Mouse (Mus musculus): Measurements from ENCODE around the gene Slc4a4.

Slc4a4 gene

DNA sequence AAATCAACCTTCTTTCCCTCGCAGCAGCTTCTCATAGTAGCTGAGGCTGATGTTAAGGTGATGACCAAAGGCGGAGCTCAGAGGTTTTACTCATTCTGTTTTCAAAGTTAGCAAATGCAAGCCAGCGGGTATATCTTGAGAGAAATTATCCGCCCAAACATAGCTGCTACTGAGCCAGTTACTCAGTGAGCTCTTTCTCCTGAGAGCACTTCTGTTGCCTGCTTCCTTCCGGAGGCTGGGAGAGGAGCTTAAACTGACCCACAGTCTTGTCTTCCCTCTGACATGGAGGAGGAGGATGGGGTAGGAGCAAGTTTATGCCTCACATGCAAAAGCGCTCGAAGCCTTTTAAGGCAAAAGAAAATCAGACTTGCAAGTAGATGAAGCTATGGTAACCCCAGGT is 201.3 kb downstream of the Slc4a4 start:
- 48% methylated on average over 7 of the region's 7 CpGs for WGBS

DNA sequence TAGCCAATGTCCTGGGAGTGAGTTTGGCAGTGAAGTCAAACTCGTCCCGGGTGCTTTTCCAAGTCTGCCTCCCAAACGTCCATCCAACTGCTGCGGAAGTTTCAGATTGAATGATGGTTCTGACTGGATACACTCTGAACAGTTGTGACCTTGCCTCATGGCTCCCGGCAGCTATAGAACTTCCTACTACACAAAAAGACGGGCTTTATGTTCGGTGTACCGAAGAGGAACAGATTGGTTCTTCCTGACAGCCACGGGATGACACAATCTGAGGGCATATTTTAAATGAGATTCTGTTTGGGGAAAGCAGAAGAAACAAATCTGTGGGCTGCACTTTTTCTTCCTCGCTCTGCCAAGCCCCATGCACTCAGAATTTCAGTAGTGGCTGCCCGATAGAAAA is 201.8 kb downstream of the Slc4a4 start:
- 22% methylated on average over 11 of the region's 11 CpGs for WGBS

DNA sequence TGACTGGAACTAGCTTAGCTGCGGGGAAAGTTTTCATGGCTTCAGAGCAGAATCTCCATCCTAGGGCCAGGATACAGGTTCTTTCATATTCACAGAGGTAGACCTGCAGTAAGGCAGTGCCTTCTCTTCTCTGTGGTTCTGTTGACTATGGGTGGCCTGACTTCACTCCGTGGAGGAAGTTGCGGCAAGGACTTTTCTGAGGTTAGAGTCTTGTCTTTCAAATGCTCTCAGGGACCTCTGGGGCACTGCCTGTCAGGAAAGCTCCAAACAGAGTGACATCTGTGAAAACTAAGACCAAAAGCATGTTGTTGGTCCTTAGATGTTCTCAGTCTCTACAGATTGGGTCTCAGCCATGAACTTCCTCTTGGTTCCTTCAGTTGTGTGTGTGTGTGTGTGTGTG is 203.5 kb downstream of the Slc4a4 start:
- WGBS: 85% methylated on average over 3 of the region's 3 CpGs

DNA sequence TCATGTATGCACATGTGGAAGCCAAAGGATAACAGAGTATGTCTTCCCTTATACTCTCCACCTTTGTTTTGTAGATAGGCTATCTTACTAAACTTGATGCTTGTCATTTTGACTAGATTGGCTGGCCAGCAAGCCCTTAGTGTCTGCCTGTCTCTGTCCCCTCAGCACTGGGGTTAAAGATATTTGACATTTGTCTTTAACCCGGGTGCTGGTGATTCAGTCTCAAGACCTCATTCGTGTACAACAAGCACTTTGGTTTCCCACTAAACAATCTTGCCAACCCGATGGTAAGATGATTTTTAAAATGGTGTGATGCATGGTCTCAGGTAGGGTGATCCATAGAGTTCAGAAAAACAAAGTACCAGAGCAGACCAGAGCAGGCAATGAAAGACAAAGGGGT is 210.7 kb downstream of the Slc4a4 start:
- 90% methylated on average over 3 of the region's 3 CpGs for WGBS

DNA sequence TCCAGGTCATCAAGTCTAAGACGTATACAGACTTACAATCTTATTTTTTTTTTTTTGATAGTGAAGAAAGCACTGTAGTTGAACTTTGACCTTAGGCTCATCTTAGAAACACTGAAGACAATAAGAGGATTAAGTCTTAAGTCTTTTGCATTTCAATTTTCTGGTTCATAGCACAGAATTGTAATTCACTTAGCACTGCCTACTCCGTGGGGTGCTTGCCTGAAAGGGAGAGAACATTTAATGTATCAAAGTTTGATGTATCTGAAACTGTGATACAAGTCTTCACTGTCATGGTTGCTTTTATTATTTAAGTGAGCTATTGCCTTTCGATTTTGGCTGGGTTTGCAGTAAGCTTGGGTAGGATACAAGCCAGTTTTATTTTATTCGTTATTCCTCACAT is 211.5 kb downstream of the Slc4a4 start:
- 72% methylated on average over 4 of the region's 4 CpGs for WGBS

DNA sequence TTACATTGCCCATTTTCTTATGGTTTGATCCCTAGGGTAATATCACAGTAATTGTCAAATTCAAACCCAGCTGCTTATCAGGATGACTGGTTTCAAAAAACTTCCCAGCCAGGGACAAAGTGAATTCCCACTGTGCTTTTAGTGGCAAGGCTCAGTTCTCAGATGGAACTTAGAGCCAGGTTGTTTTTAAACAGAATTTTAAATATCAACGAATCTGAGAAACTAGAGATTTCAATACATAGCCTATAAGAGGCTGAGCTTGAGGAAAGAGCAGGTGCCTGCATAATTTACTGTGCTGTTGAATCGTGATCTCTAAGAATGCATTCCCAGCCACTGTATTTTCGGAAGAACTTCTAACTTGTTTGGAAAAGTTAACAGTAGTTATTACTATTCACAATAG is 213.3 kb downstream of the Slc4a4 start:
- 68% methylated on average over 3 of the region's 3 CpGs for WGBS

DNA sequence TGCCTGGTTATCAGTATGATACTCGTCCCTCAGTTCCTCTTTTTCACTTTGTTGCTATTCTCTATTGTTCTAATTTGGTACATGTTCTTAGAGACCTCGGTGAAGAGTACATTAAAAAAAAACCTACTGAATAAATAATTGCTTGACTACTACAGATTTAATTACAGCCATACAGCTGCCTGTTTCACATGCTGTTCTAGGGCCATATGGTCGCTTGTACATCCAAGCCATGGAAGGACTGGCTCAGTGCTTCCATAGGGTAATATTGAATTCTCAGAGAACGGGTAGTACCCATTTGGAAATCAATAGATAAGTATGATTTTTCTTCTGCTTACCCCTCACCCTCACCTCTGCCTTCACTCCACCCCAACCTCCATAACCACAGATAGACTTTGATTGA is 215.9 kb downstream of the Slc4a4 start:
- WGBS: 54% methylated on average over 4 of the region's 4 CpGs

DNA sequence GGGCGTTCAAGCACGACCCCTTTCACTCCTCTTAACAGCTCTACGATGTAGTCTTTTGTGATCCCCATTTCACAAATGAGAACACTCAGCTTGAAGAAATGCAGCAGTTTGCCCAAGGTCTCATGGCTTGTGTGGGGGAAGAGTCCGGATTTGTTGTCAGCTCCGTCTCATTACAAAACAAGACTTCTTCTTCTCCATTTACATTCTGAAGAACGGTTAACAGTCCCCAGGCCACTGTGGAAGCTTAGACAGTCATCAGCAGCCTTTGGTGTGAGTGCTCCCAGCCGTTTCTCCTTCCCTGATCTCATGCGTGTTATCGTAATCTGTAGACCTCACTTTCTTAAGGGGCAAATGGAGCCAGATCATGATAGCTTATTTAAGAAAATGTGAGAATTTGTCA is 218.7 kb downstream of the Slc4a4 start:
- 75% methylated on average over 9 of the region's 9 CpGs for WGBS

DNA sequence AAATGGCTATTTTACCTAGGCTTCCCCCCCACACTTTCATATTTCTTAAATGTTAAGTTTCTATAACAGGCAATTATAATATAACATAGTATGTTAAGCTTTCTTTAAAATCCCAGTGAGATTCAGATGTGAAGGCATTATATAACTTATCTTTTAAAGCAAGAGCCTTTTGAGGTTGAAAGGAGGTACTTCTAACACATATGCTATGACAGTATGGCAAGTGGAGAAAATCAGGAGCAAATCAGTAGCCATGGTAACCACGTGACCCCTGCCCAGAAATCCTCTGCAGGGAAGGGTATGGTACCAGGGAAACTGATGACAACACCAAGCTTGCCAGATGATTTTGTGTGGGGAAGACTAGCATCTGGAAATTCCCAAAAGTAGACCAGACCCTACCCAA is 222.2 kb downstream of the Slc4a4 start:
- WGBS: 64% methylated on average over 1 of the region's 1 CpGs

DNA sequence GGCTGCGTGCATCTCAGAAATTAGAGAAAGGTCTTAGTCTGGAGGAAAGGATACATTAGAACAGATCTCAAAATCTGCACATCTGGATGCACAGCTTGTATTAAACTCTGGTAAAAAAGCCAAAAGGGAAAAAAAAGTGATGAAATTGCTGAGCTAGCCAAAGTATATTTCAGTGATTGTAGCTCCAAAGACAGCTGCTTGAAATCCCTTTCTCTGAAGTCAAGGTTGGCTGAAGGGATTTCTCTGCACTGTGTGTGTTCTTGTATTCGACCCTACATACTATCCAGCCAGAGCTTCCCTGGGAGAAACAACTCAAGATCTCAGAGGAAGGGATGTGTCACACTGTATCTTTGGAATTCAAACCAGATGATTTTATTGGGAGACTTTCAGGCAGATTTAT is 223.2 kb downstream of the Slc4a4 start:
- 77% methylated on average over 2 of the region's 2 CpGs for WGBS

DNA sequence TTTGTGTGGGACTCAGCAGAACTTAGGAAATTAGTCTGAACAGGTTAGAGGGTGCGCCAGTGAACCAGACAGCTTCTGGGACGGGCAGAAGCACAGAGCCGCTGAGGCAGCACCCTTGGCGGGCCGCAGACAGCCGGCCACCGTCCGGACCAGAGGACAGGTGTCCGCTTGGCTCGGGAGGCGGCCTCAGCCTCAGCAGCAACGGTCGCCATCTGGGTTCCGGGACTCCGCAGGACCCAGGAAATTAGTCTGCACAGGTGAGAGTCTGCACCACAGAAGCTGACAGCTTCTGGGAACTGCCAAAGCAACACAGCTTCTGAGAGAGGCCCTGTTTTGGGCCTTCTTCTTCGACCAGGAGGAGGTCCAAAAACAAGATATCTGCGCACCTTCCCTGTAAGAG is 225.4 kb downstream of the Slc4a4 start:
- 98% methylated on average over 15 of the region's 17 CpGs for WGBS

DNA sequence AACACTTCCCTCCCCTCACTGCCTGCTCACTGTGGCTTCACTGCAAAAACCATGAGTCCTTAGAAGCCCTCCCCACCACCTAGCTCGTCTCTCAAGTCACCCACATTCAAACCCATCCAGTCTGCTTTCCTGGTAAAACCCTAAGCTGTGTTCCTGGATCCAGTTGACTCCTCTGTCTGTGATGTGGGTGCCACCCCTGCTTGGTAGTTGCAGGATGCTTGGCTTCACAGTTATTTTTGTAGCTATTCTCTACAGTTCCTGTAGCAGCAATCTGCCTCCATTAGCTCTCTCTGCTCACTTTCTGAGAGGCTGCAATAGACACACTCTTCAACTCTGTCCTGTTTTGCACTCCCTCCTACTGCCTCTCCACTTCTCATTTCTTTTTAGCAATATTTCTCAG is 234.3 kb downstream of the Slc4a4 start:
- 38% methylated on average over 1 of the region's 1 CpGs for WGBS

DNA sequence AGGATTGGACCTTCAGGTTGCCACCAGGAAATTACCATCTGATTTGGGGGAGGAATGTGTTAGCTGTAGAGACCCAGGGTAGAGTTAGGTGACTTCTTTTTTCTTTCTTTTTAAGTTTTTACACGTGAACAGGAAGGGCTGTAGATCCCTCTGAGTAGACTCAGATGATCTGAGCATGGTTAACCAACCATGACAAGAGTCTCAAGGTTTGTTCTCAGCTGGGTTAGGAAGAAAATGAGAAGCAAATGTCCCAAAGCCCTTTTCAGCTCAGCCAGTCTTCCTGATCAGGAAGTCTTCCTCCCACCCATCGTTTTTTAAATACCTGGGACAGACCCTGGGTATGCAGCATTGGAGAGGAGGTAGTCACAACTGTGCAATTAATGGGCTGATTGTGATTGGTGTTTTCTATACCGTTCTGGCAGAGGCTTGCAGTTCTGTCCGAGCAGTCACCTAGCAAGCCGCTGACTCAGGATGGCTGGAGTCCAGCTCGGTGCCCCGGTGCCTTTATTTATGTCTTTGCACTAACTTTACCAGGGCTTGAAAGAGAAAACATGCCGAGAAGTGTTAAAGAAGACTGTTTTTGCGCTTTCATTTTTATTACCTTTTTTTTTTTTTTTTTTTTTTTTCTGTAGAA is 236.8 kb downstream of the Slc4a4 start:
- WGBS: 57% methylated on average over 9 of the region's 9 CpGs

DNA sequence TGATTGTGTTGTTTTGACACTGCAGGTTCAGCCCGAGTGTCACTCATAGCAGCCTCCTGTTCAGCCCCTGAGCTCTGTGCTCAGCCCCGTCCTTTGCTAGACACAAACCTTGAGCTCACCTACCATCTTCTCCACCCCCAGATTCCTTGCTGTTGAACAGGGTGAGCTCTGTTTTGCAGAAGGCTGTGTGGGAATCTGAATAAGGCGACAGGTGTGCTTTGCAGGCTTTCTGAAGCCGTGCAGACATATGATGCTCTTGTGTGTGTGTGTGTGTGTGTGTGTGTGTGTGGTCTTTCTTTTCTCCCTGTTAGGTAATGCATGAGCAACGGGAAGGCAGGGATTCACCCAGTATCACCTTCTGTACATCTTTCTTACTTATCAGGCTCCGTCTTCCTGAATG is 241.6 kb downstream of the Slc4a4 start:
- 73% methylated on average over 6 of the region's 6 CpGs for WGBS

DNA sequence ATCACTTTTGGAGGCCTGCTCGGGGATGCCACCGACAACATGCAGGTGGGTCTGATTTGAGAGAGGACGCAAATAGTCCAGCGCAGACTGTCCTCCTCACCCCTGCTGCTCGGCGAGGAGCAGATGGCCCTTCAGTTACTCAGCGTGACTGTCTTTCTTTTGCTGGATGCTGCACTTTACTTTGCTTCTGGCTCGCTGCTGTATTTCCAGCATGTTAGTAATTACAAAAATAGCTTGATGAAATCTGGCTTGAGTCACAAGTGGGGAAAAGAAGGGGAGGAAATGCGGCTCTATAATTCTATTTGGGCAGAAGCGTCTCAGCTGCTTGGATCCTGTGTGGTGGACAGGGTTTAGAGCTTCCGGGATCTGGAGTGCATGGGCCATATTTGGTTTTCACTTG is 249.2 kb downstream of the Slc4a4 start:
- WGBS: 41% methylated on average over 11 of the region's 11 CpGs

DNA sequence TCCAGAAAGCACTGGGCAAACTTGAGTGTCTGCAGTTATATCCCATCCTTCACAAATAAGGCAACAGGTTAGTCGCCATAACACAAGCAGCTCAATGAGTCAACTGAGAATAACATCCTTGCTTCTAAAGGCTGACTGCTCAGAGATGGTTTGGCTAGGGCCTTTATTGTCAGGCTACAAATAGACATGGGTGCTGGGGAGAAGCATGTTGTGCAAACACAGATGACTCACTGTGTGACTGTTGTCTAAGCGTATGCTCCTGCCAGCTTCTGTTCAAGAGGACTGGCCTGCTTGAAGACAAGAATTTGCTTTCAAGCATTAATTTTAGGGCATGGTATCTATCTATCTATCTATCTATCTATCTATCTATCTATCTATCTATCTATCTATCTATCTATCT is 253.5 kb downstream of the Slc4a4 start:
- WGBS: 62% methylated on average over 2 of the region's 2 CpGs

DNA sequence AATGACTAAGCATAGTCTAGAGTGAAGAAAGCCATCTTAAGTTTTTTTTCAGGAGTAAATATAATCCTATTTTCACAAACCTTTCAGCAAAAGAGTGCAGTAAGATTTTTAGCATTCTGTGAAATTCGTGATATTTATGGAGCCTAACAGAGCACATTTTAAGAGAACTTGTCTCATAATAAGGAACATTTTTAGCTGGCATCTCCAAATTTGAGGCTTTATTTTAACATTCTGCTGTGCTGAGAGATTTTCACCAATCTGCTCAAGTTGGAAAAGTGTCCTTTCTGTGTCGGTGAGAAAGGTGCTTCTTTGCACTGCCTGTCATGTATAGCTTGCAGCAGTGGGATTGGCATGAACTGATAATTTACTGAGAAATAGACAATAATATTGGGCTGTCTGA is 255.1 kb downstream of the Slc4a4 start:
- 40% methylated on average over 2 of the region's 2 CpGs for WGBS

DNA sequence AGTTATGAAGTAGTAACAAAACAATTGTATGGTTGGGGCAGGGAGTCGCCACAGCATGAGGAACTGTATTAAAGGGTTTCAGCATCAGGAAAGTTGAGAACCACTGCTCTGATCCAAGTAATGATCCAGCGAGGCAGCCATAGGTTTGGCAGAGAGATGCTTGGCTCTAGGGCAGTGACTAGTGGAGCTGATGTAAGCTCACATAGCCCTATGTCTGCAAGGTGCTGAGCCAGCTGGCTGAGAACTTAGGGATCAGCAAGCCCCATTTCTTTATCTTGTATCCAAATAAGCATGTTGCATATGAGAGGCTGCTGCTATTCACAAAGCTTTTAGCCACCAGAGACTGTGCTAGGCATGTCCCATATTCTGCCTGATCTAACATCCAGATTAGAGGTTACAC is 259.7 kb downstream of the Slc4a4 start:
- WGBS: 82% methylated on average over 2 of the region's 2 CpGs

DNA sequence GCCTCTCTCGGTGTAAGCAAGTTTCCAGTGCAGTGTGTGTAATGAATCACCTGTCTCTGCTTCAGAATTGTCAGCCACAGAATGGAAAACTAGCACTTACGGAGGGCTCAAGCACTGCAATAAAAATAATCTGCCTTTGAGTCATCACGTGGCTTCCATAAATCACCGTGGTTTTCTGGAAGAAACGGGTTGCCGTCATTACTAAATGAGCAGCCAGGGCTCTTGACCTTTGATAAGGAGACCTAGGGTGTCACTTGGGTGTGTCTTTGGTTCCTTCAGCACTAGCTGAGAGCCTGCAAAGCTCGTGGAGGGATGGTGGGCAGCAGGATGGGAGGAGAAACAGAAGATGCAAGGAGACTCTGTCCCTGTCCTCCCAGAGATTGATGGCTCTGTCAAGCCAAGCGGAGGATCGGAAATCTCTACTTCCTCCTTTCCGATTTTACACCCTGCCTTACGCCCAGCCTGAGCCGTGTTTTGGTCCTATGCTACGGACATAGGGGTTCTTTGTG is 260.7 kb downstream of the Slc4a4 start:
- WGBS: 79% methylated on average over 13 of the region's 13 CpGs

DNA sequence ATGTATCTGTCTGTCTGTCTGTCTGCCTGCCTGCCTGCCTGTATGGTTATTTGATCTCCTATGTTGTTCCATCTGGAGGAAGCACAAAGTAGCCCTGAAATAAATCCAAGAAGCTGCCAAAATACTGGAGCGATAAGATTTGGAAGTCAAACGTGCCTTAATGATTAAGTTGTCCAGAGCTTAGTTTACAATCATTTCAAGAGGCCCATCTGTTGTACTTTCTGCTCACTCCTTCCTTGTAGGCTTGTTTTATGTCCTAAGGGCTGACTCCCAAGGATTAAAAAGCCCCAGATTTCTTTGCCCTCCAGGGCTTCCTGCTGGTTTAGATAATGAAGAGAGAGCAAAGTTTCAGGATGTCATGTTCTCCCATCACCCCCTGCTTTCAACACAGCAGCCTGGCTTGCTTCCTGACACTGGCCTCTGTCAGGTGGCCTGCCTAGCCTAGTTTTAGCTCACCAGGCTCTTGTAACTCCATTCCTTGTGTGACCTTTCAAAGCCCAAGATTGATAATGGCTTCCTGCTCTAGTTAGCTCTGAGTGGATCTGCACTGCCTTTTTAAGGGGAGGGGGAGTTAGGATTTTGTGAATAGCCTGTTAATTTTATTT is 262.9 kb downstream of the Slc4a4 start:
- 49% methylated on average over 2 of the region's 2 CpGs for WGBS

DNA sequence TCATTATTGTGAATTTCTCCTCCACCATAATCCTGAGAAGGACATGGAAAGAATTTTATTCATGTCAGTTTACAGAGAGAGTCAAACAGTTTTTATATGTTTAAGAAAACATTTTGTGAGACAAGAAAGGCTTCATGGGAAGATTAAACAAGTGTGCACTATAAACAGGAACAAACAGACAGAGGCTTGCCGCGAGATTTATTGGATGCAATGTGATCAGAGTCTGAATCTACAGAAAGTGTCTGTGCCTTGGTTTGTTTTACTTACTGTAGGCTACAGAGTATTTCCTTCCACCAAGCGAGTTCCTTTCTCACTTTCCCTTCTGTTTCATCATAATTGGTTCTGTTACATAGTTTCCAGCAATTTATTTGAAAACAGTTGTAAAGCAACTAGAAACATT is 264.5 kb downstream of the Slc4a4 start:
- WGBS: 55% methylated on average over 3 of the region's 3 CpGs

DNA sequence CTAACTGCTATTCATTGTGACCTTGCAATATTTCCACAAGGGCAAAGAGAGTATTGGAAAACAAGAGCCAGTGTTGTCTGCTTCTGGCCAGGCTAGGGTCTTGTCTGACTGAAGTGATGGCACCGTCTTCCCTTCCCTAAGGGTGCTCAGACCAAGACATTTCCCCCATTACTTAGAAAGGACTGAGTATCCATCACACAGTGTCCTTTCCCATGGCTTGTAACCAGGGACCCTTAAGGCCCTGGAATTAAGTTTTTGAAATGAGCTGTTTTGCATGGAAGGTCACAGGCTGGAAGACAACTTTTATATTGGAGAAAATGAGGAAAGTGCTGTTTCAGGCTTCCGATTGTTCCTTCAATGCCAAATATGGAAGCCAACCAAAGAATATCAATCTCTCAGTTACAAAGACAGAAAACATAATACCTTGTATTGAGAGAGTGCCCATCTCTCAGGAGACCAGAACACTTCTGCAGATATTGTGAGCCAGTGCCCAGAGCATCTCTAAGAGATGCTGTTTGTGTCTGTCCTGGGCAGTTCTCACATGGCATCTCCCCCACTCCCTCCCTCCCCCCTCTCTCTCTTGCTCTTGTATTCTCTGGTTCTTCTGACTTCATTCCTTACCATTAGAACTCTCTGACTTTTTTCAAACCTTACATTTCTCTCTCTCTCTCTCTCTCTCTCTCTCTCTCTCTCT is 284.6 kb downstream of the Slc4a4 start:
- 85% methylated on average over 2 of the region's 2 CpGs for WGBS

DNA sequence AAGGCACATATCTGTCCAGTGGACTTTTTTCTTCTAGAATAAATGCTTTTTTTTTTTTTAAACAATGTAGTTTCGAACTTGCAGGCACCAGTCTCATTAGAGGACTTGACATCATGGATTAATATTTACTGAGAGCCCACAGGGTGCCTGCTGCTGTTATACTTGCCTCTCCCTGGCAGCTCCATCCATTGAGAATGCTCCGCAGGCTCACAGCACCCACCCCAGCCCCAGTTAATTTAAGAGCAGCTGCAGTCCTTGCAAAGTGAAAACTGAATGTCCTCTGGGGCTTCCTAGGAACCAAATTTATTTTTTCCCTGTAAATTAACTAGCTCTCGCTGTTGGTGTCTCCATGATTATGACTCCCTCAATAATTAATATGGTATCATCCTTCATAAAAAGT is 303.4 kb downstream of the Slc4a4 start:
- 65% methylated on average over 3 of the region's 3 CpGs for WGBS

Data from cerebral cortex, adult 2 months (tissue).